Mouse (Mus musculus): ENCODE results near the gene Sdhc.
A peak's percentile ranks its signal among the peaks of the same experiment; 100 is the strongest.
"Not testable (repeated sequence)": the region's sequence is repeated elsewhere in the genome, so short reads cannot be mapped to it uniquely, and the experiment has no call there.

Gene Sdhc

GRCm38 (mm10) chr1:171111781-171112575, 38.4 kb downstream of the Sdhc start:
- DNase-seq = no peak

- peak; percentile 97 for DNase-seq
These were observed 39.2 kb downstream of the Sdhc start for GRCm38 (mm10) chr1:171111020-171111780.

GRCm38 (mm10) chr1:171110659-171111019, 39.8 kb downstream of the Sdhc start:
- DNase-seq = no peak

- no peak for DNase-seq
These were observed 40.8 kb downstream of the Sdhc start for GRCm38 (mm10) chr1:171109620-171110019.

GRCm38 (mm10) chr1:171105226-171105625, 45.2 kb downstream of the Sdhc start:
- no peak for DNase-seq

GRCm38 (mm10) chr1:171103179-171103840, 47.1 kb downstream of the Sdhc start:
- no peak for DNase-seq

- peak; percentile 90 for DNase-seq
These were observed 47.7 kb downstream of the Sdhc start for GRCm38 (mm10) chr1:171102547-171103177.

- peak; percentile 91 for DNase-seq
These were observed 48.5 kb downstream of the Sdhc start for GRCm38 (mm10) chr1:171101733-171102546.

- no peak for DNase-seq
These were observed 49.4 kb downstream of the Sdhc start for GRCm38 (mm10) chr1:171101033-171101432.

GRCm38 (mm10) chr1:171097612-171098011, 52.8 kb downstream of the Sdhc start:
- no peak for DNase-seq

- no peak for DNase-seq
These were observed 53.3 kb downstream of the Sdhc start for GRCm38 (mm10) chr1:171097136-171097535.

GRCm38 (mm10) chr1:171096110-171096964, 54.1 kb downstream of the Sdhc start:
- DNase-seq = no peak

GRCm38 (mm10) chr1:171094424-171094823, 56.0 kb downstream of the Sdhc start:
- no peak for DNase-seq

GRCm38 (mm10) chr1:171090761-171091160, 59.6 kb downstream of the Sdhc start:
- DNase-seq = no peak

GRCm38 (mm10) chr1:171089891-171090290, 60.5 kb downstream of the Sdhc start:
- DNase-seq = no peak

GRCm38 (mm10) chr1:171088237-171088869, 62.0 kb downstream of the Sdhc start:
- DNase-seq = peak; percentile 43

GRCm38 (mm10) chr1:171085718-171086117, 64.7 kb downstream of the Sdhc start:
- DNase-seq = peak; percentile 55

GRCm38 (mm10) chr1:171081512-171082231, 68.7 kb downstream of the Sdhc start:
- not testable (repeated sequence) for DNase-seq

- not testable (repeated sequence) for DNase-seq
These were observed 70.6 kb downstream of the Sdhc start for GRCm38 (mm10) chr1:171079825-171080224.

GRCm38 (mm10) chr1:171079345-171079744, 71.1 kb downstream of the Sdhc start:
- not testable (repeated sequence) for DNase-seq
